Mouse (Mus musculus): Measurements from ENCODE around the gene Tln1. TPM values are rescaled to one million over a fixed set of nuclear protein-coding genes. Genes with fewer than 3 reads are reported as not detected.

Tln1 gene
- polyA plus RNA-seq, 1 experiment from 2014 or later = 41.6 TPM

DNA sequence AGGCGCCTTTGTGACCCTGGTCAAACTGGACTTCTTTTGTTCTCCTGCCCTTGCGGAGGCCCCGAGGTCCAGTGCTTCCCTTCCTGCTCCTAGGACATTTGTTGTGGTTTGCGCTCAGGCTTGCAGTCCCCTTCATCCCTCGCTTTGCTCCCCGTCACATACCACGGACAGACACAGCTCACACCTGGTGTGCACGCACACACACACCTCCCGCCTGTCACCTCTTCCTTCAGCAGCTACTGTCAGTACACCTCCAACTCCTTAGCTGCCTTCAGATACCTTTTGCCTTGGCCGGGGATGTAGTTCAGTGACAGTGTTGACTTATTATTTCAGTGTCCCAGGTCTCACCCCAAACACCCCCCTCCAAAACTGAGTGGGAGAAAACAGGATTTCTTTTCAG lies 23.2 kb upstream of the Tln1 start:
- H3K9ac ChIP-seq (ENCODE audit: low read depth, low read length) = no peak overlapping the region
- no peak overlapping the region for H3K4me2 ChIP-seq (replicated peaks; ENCODE audit: low read depth)
- no peak overlapping the region for H3K4me3 ChIP-seq (ENCODE audit: low read depth, low read length)
- no peaks in the 10 kb centered on the region for H3K4me1 ChIP-seq (replicated peaks; ENCODE audit: control insufficient read depth, insufficient read depth, low read length)
- WGBS = 53% methylated on average over 10 of the region's 10 CpGs
- no peak for TF ChIP-seq CTCF (IDR thresholded peaks at IDR 0.05; ENCODE audit: low read depth)
- H3K9me3 ChIP-seq (ENCODE audit: control insufficient read depth) = no peaks in the 10 kb centered on the region
- no peak for ATAC-seq
- no peak overlapping the region for H3K27ac ChIP-seq (ENCODE audit: low read depth, low read length)
- H3K36me3 ChIP-seq (ENCODE audit: control insufficient read depth, insufficient read depth) = peaks cover 36% of the 10 kb centered on the region
- H3K27me3 ChIP-seq (replicated peaks; ENCODE audit: control insufficient read depth, insufficient read depth, low read length) = no peaks in the 10 kb centered on the region

DNA sequence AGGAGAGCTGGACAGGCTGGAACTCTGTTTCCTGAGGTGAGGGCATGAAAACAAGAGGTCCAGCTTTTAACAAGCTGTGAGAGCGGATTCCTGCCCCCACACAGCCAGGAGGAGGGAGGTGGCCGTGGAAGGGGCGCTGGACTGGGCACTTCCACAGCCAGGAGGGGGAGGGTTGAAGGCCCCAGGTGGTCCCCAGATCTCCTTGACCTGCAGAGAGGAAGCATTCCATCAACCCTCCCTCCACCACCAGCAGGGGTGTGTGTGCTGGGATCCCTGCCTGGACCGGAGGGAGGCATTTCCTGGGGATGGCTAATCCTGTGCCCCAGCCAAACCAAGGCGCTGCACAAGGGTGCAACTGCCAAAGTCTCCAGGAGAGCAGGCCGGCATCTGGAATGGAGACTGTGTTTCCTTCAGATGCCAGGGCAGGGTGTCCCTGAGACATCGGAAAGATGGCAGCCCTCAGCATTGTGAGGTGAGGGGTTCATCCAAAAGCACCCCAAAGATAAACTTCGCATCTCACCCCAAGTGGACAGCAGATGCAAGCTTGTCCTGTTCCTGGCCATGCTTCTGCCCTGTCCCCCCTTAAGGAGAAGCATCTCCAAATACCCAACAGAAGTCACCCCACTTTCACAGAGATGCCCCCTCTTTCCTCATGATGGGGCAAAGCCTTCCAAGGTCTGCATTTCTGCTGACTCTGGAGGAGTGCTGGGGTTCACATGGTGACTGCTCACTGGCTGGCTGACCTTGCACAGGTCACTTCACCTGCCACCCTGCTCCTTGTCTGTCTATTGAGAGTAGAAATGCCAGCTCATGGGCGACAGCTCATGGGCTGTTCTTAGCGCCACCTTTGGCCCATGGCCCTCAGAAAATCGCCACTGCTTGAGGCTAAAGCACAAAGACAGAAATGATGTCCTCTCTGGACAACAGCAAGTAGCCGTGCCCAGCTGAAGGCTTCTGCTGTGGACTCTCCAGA lies 22.2 kb upstream of the Tln1 start, which contains the start of gene Msmp:
Gene Msmp (minus strand): TSS at position 51 of the 973 bp plus-strand sequence.
- Histone ChIP-seq H3K27me3 (replicated peaks; ENCODE audit: control insufficient read depth, insufficient read depth, low read length) (no peaks in the 10 kb centered on the region), H3K4me1 (replicated peaks; ENCODE audit: control insufficient read depth, insufficient read depth, low read length) (no peaks in the 10 kb centered on the region), H3K9ac (ENCODE audit: low read depth, low read length) (no peak within 1 kb of the TSS), H3K36me3 (ENCODE audit: control insufficient read depth, insufficient read depth) (peaks cover 40% of the 10 kb centered on the region), H3K4me3 (ENCODE audit: low read depth, low read length) (no peak within 1 kb of the TSS), H3K4me2 (replicated peaks; ENCODE audit: low read depth) (no peak within 1 kb of the TSS), H3K27ac (ENCODE audit: low read depth, low read length) (no peak within 1 kb of the TSS), H3K9me3 (ENCODE audit: control insufficient read depth) (no peaks in the 10 kb centered on the region)
- no peak for ATAC-seq
- 66% methylated on average over 12 of the region's 12 CpGs for WGBS
- TF ChIP-seq CTCF (IDR thresholded peaks at IDR 0.05; ENCODE audit: low read depth) = no peak

DNA sequence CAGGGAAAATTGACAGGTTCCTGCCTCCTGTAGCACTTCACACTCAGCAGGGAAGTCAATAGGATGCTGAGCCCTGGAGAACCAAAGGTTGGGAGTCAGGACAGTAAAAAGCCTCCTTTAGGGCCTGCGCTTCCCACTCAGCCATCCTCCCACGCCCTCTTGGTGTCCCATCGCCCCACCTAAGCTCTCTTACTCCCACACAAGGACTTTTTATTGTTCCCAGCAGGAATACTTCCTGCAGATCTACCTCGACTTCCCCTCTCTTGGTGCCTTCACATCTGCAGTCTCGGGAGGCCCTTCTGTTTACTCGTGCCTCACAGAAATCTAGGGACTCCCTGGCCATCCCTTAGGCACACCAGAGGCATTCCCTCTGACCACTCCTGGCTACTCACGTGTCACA lies 20.9 kb upstream of the Tln1 start:
- ATAC-seq = no peak
- 73% methylated on average over 7 of the region's 7 CpGs for WGBS
- Histone ChIP-seq H3K27ac (ENCODE audit: low read depth, low read length) (no peak overlapping the region), H3K9ac (ENCODE audit: low read depth, low read length) (no peak overlapping the region), H3K27me3 (replicated peaks; ENCODE audit: control insufficient read depth, insufficient read depth, low read length) (no peaks in the 10 kb centered on the region), H3K9me3 (ENCODE audit: control insufficient read depth) (no peaks in the 10 kb centered on the region), H3K4me2 (replicated peaks; ENCODE audit: low read depth) (no peak overlapping the region), H3K36me3 (ENCODE audit: control insufficient read depth, insufficient read depth) (peaks cover 40% of the 10 kb centered on the region), H3K4me1 (replicated peaks; ENCODE audit: control insufficient read depth, insufficient read depth, low read length) (no peaks in the 10 kb centered on the region; the same call in 1 of the 2 replicates), H3K4me3 (ENCODE audit: low read depth, low read length) (no peak overlapping the region)
- TF ChIP-seq CTCF (IDR thresholded peaks at IDR 0.05; ENCODE audit: low read depth) = no peak

DNA sequence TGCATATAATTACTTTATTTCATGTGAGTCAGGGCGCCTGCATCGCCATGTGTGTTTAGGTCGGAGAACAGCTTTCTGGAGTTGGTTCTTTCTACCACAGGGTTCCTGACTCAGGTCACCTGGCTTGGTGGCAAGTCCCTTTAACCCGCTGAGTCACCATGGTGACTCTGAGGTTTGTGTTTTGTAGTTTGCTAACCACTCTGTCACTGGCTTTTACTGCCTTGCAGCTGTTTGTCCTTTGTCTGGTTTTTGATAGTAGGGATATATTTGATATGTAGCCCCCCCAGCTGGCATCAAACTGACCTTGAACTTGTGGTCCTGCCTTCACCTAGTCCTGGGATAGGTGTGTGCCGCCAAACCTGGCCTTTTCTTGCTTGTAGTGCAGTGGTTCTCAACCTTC lies 19.8 kb upstream of the Tln1 start:
- H3K4me1 ChIP-seq (replicated peaks; ENCODE audit: control insufficient read depth, insufficient read depth, low read length) = no peaks in the 10 kb centered on the region; the same call in 1 of the 2 replicates
- H3K4me2 ChIP-seq (replicated peaks; ENCODE audit: low read depth) = no peak overlapping the region
- no peak for ATAC-seq
- no peaks in the 10 kb centered on the region for H3K9me3 ChIP-seq (ENCODE audit: control insufficient read depth)
- H3K27ac ChIP-seq (ENCODE audit: low read depth, low read length) = no peak overlapping the region
- H3K36me3 ChIP-seq (ENCODE audit: control insufficient read depth, insufficient read depth) = peaks cover 40% of the 10 kb centered on the region
- WGBS = 80% methylated on average over 5 of the region's 5 CpGs
- no peak for TF ChIP-seq CTCF (IDR thresholded peaks at IDR 0.05; ENCODE audit: low read depth)
- no peak overlapping the region for H3K4me3 ChIP-seq (ENCODE audit: low read depth, low read length)
- no peak overlapping the region for H3K9ac ChIP-seq (ENCODE audit: low read depth, low read length)
- H3K27me3 ChIP-seq (replicated peaks; ENCODE audit: control insufficient read depth, insufficient read depth, low read length) = no peaks in the 10 kb centered on the region

DNA sequence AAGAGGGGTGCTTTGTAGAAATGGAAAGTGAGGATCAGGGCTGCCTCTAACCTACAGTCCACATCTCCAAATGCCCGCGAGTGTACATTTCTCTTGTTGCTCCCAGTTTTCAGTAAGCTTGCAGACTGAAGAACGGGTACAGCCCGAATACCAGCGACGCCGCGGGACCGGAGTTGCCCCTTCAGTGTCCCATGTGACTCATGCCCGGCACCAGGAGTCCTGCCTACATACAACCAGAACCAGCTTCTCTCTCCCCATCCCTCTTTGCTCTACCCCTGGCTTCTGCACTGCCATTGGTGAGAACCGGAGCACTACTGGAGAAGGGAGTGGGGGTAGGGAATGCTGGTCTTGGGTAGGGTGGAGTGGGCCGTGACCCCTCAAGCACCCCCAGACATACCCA lies 18.9 kb upstream of the Tln1 start:
- no peaks in the 10 kb centered on the region; the same call in 1 of the 2 replicates for H3K4me1 ChIP-seq (replicated peaks; ENCODE audit: control insufficient read depth, insufficient read depth, low read length)
- H3K27ac ChIP-seq (ENCODE audit: low read depth, low read length) = no peak overlapping the region
- no peak overlapping the region for H3K4me2 ChIP-seq (replicated peaks; ENCODE audit: low read depth)
- H3K9me3 ChIP-seq (ENCODE audit: control insufficient read depth) = no peaks in the 10 kb centered on the region
- H3K9ac ChIP-seq (ENCODE audit: low read depth, low read length) = no peak overlapping the region
- peaks cover 40% of the 10 kb centered on the region for H3K36me3 ChIP-seq (ENCODE audit: control insufficient read depth, insufficient read depth)
- no peak overlapping the region for H3K4me3 ChIP-seq (ENCODE audit: low read depth, low read length)
- H3K27me3 ChIP-seq (replicated peaks; ENCODE audit: control insufficient read depth, insufficient read depth, low read length) = no peaks in the 10 kb centered on the region
- TF ChIP-seq CTCF (IDR thresholded peaks at IDR 0.05; ENCODE audit: low read depth) = no peak
- WGBS = 93% methylated on average over 12 of the region's 12 CpGs
- no peak for ATAC-seq

DNA sequence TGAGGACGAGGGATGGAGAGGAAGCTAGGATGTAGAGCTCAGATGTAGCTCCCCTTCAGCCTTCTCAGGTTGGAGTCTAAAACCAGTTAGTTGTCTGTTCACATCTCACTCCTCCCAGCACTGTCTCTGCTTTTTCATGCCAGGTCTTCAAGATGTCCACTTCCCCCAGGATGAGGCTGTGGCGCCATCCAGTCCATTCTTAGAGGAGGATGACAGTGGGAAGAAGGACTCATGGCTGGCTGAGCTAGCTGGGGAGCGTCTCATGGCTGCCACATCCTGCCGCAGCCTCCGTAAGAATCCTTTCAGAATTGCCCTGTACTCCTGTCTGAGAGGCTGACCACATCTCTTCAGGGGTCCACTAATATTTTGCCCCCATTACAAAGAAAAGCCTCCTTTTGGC lies 18.2 kb upstream of the Tln1 start:
- no peak for TF ChIP-seq CTCF (IDR thresholded peaks at IDR 0.05; ENCODE audit: low read depth)
- H3K9ac ChIP-seq (ENCODE audit: low read depth, low read length) = no peak overlapping the region
- no peak overlapping the region for H3K27ac ChIP-seq (ENCODE audit: low read depth, low read length)
- no peak for ATAC-seq
- peaks cover 3% of the 10 kb centered on the region; the same call in 1 of the 2 replicates for H3K4me1 ChIP-seq (replicated peaks; ENCODE audit: control insufficient read depth, insufficient read depth, low read length)
- 90% methylated on average over 5 of the region's 5 CpGs for WGBS
- H3K4me2 ChIP-seq (replicated peaks; ENCODE audit: low read depth) = no peak overlapping the region
- peaks cover 40% of the 10 kb centered on the region for H3K36me3 ChIP-seq (ENCODE audit: control insufficient read depth, insufficient read depth)
- H3K27me3 ChIP-seq (replicated peaks; ENCODE audit: control insufficient read depth, insufficient read depth, low read length) = no peaks in the 10 kb centered on the region
- no peaks in the 10 kb centered on the region for H3K9me3 ChIP-seq (ENCODE audit: control insufficient read depth)
- no peak overlapping the region for H3K4me3 ChIP-seq (ENCODE audit: low read depth, low read length)

Data from intestine, postnatal 0 days (tissue).